Mouse (Mus musculus): Measurements from ENCODE around the gene Cln5.

DNA sequence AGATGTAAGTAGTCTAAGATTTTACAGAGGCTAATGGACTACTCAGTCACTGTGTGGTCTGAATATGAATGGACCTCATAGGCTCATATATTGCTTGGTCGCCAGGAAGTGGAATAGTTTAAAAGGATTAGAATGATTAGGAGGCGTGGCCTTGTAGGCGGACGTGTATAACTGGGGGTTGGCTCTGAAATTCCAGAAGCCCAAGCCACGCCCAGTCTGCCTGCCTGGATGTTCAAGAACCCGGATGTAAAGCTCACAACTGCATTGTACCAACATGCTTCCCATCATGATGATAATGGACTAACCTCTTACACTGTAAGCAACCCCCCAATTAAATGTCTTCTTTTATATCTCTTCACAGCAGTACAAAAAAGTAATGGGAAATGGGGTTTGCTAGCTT is 55.7 kb downstream of the Cln5 start:
- TF ChIP-seq GATA1 (IDR thresholded peaks at IDR 0.05; ENCODE audit: low read length) (no peak), TAL1 (IDR thresholded peaks at IDR 0.05; ENCODE audit: low read length) (no peak)

All from erythroblast, embryonic 14.5 days (primary cell).